Mouse (Mus musculus) thymus, postnatal 0 days (tissue): ENCODE results near the gene Arhgef28. TPM values are rescaled to one million over a fixed set of nuclear protein-coding genes. Genes with fewer than 3 reads are reported as not detected.
"Not testable (repeated sequence)": the region's sequence is repeated elsewhere in the genome, so short reads cannot be mapped to it uniquely, and the experiment has no call there.

Experiments used
- DNase-seq: peaks from one replicate; pipeline ENCODE4 v3.0.0-alpha.2; 2015; ENCODE audit warnings: low spot score
- polyA plus RNA-seq: library from polyadenylated mRNA; unstranded; fragments of >200 nt; fragmentation: Nextera tagmentation; extraction: Ambion mirVana; gene quantifications from 2 replicates; pipeline ENCODE4 v1.2.1, GENCODE M21; 2015

Arhgef28 gene
- polyA plus RNA-seq, 1 experiment from 2014 or later, result 3.7 TPM

DNA sequence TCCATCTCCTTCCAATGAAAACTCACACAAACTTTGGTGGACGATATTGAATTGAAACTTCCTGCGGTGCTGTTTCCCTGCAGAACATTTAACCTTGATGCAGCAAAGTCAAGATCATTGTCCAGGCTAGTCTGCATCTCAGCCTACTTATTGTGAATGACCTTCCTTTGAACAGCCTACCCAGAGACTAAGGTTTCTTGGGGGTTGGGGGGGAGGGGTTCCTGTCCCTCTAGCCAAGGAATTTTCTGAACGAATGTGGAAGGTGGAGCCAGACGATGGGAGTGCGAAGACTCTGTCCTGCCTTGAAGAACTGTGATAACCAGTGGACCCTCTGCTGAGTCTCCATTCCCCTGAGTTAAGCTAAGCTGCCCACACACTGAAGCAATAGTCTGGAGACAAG is 80.6 kb downstream of the Arhgef28 start:
- no peak for DNase-seq

DNA sequence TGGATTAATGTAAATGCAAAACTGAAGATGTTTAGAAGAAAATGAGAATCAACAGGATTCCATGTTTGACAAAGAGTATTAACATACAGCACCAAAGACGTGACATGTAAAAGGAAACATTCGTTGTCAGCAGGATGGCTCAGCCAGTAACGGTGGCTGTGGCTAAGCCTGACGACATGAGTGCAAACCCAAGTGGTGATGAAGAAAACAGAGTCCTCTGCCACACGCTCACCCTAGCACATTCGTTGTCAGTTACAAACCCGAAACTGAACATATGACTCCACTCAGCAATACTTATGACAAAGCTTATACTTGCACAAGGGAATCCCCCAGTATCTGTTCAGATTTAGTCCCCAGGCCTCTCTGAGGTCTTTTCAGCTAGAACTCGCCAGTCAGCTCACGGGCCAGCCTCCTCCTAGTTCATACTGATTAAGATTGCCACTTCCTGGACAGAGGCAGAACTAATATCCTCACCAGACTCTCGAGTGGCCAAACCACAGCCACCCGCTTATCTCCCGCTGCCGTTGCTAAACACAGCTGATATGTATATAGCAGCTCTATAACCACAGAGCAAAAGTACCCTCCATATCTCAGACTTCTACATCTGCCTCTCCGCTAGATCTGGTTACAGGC is 82.0 kb downstream of the Arhgef28 start:
- no peak for DNase-seq

DNA sequence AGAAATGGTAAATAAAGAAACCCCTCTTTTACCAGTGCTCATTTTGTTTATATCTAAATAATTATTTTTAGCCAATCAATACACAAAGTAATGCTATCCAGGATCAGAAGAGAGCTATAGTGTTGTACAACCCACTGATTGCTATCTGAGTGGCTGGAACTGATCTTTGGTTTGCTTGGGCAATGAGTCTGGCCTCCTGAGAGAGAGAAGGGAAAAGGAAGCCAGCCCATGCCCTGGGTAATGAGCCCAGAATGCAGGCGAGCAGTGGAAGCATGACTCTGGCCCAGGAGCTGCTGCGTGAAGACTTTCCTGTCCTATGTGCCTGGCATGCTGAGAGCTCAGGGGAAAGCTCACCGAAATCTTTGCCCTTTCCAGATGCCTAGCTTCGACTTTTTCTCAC is 83.5 kb downstream of the Arhgef28 start:
- DNase-seq, result no peak

DNA sequence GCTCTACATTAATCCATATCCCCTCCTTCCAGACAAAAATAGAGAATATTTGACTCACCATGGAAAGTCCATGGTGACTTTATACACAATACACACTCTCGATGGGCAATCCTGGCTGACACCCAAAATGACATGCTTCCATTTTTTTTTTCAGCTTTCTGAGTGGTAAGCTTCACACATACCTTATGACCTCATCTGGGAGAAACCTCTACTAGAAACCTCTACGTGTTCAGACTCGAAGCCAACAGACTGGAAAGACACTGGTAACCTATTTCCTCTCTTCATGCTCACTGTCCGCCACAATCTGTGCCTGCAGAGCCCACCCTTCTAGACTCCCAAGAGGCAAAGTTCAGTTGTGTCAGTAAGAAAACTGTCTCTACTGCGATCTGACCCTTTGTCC is 84.2 kb downstream of the Arhgef28 start:
- DNase-seq, result no peak

DNA sequence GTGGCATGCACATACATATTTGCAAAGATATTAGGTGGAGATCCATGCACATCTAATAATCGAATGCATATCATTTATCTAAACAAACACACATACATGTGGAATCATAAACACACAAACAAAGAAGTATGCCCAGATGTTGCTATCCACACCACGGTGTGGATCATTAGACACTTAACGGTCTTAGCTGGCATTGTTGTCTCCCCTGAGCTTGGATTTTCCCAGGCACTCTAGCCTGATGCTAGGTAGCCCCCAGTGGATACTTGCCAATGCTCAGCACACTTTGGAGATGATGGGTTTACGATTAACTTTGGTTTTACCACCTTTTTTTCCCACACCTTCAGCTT is 85.1 kb downstream of the Arhgef28 start:
- no peak for DNase-seq

DNA sequence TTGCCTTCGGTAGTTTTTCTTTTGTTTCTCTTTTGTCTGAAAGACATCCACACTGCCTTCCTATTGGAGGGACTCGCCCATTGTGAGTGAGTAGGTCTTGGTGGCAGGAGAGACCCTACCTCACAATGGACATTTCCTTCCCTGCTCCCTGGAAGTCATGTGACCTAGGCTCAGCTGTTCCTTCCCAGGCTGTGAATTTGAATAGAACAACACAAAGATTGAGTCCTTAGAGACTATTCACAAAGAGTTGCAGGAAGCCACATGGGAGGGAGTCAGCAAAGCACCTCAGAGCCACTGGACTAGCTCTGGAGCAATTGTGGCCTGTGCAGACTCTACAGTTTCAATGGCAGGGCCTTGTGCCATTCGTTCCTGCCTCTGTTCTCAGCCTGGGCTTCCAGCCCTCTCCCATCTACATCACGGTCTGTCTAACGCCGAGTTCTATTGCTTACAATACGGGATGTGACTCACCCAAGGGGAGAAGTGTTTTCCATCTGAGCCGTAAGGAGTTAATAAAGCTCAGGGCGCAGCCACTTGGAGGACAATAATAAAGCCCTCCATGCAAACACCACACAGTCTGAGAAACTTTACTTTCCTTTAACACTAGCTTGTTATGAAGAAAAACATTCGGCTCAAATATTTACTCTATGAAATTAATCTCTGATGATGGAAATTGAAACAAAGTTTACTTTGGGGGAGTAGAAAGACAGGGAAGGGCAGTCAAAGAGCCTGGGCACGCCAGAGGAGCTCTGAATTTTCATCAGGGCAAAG is 85.7 kb downstream of the Arhgef28 start:
- no peak for DNase-seq

DNA sequence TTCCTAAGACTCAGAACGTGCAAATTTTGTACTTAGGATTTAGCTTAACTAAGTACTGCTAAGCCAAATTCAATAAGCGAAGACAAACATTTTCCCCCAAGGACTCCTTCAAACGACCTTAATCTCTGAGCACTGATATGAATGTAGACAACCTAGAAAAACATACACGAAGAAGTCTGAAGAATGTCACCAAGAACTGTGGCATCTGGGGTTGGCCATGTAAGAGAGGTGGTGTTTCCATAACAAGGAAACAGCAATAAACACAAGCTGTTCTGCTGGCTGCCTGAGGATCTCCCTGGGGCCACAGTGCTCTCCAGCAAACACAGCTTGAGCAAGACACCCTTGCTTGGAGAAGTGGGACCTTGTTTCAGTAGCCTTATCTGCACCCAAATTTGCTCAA is 87.9 kb downstream of the Arhgef28 start:
- DNase-seq, result no peak

DNA sequence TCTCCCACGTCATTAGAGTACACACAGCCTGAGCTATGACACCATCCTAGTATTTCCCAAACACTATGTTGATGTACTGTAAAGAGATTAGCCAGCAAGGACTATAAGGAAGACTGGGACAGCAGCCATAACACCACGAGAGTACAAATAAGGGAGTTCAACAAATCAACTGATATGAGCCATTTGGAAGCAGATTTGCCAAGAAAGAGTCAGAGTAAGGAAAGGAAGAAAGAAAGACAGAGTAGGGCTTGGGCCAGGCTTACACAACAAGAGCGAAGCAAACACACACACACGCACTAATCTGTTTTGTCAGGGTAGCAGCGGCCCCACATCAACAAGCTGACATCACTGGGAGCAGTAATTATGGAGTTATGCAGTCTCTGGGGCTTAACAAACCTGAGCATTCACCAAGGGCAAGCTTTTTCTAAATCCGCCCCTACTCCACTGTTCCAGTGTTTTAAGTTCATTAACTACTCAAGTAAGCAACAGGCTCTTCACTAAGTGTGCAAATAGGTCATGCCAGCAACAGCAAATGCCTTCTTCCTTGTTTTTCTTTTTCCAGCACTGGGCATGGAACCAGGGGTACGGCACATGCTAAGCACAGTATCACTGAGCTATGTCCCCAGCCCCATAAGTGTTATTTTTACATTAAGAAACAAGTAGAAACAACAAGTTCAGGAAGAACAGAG is 88.5 kb downstream of the Arhgef28 start:
- no peak for DNase-seq

DNA sequence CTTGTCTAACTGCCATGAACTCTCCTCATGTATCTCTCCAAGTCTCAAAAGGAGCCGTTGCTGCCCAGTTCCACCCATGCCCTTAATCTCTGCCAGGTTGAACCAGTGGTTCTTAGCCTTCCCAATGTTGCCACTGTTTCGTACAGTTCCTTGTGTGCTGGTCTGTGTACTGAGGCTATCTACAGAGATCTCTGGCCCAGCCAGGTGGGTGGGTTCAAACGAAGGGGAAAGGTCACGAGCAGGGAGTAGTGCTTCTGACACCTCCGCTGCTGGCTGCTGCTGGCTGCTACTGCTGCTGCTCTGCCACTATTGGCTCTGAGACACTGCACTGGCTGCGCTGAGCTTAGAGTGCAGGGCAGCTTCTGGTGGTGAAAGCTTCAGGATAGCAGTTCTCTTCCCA is 90.6 kb downstream of the Arhgef28 start:
- DNase-seq, result no peak

DNA sequence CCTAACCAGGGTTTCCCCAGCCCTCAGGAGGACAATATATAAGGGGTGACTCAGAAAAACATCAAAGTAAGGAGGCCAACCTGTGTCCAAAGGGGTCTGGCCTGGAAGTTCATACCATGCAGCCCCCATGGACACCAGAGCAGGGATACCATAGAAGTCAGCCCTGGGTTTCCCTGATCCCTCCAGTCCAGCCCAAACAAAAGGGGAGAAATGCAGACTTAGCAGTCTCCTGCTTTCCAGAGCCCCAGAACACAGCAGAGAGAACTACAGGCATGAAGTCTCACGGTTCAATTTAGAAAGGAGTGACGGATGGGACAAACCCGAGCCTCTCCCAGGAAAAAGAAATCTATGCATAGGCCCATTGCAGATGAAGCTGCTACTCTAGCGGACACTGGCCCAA is 91.2 kb downstream of the Arhgef28 start:
- DNase-seq, result no peak

DNA sequence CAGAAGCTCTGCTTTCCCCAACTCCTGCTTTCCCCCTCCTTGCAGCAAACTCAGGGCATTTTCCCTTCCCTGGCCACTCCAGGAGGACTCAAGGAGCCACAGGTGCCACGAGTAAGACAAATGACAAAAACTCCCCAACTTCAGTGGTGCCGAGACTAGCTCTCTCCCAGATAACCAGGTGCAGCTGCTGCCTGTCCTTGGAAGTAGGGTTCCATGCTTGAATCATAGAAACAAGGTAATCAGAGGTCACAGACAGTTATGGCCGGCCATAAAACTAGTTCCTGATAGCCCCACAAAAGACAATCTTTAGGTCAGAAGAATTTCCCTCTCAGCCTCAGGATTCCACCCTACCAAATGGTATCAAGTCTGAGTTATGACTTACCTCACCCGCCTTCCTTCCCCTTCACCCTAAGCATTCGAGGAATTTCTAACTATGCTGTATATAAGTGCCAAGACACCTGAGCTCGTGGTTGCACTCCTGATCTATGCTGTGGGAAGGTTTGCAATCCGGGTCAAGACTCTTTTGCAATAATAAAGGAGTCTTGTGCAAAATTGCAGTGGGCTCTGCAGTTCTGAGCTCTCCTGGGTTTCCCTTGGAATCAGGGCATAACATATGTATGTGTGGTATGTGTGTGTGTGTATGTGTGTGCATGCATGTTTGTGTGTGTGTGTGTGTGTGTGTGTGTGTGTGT is 93.3 kb downstream of the Arhgef28 start:
- no peak for DNase-seq

DNA sequence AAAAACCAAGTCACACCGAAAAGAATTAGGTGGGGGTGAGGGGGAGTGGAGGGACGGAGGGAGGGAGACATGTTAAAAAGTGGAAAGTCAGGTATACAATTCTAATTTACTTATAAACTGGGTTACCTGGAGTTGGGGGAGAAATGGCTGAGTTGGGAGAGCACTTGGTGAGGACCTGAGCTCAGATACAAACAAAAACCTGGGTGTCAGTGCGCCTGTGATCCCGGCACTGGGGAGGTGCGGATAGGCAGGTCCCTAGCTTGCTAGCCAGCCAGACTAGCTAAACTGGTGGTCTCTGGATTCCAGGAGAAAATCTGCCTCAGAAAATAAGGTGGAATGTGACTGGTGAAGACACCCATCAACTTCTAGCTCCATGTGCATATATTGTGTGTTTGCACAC is 94.7 kb downstream of the Arhgef28 start:
- DNase-seq, result no peak

DNA sequence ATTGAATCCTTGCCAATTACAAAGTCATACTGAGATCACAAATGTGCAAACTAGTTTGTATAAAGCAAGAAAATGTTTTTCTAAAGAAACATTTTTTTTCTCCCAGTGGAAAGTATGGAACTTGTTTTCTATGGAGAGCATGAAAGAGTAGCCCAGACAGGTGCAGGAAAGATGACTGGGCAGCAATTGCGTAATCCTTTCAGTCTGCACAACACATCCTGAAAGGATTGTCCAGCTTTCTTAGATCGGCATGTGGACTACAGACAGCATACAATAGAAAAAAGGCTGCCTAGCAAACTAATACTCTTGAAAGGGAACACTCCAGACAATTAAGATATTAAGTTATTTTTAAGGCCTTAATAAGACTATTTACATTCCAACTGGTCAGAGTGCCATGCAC is 95.2 kb downstream of the Arhgef28 start:
- DNase-seq, result no peak

DNA sequence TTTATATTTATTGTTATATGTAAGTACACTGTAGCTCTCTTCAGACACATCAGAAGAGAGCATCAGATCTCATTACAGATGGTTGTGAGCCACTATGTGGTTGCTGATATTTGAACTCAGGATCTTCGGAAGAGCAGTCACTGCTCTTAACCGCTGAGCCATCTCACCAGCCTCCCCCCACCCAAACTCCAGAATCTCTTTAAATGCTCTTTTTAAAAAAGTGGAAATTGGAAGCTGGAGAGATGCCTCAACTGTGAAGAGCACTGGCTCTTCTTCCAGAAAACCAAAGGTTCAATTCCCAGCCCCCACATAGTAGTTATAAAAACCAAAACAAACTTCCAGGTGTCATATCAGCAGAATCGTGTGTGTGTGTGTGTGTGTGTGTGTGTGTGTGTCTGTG is 97.8 kb downstream of the Arhgef28 start:
- not testable (repeated sequence) for DNase-seq

DNA sequence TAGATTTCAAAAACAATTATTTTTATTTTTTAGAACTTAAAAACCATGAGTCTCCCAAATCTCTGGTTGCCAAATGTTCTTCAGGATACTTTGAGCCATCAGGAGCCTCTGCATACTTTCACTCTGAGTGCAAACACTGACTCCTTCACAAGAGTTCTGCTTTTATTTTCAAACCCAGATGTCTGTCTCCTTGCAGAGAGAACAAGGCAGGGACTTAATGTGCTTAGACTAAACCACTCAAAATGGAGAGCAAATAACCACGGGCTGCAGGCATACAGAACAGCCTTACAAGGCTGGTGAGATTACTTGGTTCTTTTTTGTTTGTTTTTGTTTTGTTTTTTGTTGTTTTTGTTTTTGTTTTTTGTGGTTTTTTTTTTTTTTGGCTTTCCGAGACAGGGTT is 98.6 kb downstream of the Arhgef28 start:
- no peak for DNase-seq

DNA sequence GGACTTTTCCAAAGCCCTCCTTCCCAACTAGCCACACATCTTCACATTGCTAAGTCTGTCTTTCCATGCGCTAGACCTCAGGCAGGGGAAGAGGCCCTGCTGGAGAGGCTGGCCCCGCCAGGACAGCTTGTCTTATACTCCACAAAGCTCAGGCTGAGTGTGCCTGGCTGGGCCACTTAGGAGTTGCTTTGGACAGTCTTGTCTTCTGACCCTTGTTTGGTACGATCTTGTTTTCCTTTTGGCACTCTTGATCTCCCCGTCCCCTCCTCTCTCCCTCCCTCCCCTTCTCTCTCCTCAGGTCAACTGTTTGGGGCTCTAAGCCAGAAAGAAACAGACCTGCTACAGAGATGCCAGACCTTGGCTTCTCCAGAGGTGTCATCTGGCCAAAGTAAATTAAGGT is 110.3 kb downstream of the Arhgef28 start:
- DNase-seq, result no peak

DNA sequence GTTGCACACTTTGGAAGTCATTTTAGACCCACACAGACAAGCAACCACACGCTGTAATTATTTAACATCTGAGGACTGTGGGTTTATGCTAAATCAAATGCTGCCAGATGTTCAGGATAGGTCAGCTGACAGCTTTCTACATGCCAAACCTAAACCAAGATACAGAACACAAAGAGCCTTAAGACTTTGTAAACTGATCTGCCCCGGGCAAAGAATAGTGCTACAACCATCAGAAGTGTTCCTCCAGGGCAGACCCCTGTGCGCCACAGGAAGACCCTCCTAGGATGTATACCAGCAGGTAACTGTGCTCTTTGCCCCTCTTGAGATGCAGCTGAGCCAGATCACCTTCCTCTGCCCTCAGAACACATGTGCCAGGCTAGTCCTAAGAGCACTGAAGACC is 111.9 kb downstream of the Arhgef28 start:
- no peak for DNase-seq

DNA sequence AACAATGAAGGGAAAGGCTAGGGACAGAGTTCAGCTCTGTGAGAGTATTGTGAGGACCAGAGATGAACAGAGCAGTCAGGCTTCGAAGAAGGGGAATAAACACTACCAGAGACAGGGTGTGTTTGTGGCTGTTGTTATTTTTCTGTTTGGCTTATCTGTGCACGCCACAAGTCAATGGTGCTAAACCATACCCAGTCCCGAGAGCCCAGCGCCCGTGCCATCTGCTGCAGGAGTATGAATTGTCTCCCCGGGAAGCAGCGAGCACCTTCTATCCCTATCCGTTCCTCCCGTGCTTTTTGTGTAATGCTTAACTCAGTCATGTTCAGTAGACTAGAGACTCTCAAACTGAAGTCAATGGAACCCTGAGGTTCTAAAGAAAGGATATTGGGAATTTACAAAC is 112.8 kb downstream of the Arhgef28 start:
- DNase-seq, result no peak

DNA sequence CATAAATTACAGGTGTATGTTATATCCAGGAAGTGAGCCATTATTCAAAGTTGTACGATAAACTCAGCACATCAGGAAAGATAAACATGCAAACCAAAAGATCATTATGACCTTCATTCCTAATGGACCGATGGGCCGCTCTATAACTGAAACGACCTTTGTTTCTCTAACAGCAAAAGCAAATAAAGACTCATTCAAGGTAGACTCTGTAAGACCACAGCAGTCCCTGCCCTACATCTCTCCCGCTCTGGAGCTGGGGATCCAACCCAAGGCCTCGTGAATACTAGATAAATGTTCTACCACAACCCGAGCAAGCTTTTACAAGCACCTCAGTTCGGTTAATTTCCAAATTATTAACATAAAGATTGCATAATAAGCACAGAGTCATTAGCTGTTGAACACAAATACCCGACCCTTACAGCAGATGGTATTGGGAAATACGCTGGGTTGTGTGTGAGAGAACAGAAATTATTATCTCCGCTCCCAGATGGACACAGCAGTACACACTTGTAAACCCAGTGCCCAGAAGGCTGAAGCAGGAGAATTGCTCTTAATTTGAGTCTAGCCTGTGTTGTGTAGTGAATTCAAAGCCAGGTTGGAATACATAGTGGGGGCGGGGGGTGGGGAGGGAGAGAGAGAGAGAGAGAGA is 113.8 kb downstream of the Arhgef28 start:
- DNase-seq, result no peak

DNA sequence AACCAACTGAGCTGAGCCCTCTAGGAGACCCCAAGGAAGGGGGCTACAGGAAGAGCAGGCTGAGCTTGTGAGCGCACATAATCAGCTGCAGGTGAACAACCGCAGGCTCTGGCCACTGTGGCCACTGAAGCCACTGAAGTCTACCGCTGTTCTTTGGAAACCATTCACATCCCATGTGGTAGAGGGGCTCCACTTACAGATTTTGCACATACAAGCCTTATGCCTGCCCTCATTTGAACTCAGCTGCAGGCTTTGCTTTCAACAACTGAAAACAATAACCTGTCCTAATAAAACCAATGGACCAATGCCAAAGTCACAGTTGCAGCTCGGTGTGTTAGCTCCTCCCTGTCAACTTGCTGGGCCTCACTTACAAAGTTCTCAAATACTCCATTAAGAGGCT is 126.6 kb downstream of the Arhgef28 start:
- no peak for DNase-seq

DNA sequence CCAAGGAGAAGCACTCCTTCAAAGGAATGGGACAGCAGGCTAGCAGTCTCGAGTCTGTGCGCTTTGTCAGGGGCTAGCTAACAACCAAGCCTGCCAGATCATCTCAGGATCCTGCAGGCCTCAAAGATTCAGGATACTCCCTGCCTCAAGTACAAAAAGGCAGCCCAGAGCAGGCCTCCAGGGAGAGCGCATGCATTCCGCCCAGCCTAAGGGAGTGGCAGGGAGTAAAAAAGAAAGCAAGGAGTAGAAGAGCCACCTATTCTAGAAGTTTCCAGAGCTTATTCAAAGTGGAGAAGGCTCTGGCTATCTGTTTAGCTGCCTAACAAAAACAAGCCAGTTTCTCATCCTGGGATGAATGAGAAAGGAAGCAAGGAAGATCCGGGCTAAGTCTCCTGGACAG is 128.0 kb downstream of the Arhgef28 start:
- DNase-seq, result no peak

DNA sequence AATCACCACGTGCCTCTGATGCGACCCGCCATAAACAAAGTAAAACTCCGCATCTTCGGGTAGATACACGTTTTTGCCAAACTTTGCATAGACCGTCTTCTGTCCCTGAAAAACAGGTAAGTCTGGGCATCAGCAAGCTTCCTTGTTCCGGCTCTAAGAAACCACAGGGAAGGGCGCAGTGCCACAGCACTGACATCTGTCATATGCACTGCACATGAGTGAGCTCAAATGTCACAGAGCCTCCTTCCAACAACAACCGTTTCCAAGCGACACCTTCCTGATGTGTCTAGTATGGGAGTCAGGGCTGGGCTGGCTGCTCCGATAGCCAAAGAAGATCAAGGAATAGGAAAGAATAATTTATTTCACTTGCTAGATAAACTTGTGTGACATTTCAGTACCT is 129.0 kb downstream of the Arhgef28 start:
- no peak for DNase-seq
